Mouse (Mus musculus) heart, embryonic 14.5 days (tissue): ENCODE data around the gene Esam. TPM values are rescaled to one million over a fixed set of nuclear protein-coding genes. Genes with fewer than 3 reads are reported as not detected.

Experiments used
- ATAC-seq: fragments of 200-750 bp; cut with Nextera tagmentation; 2 replicates; pipeline ENCODE4 v1.8.0; 2017; ENCODE audit warnings: low read depth, moderate TSS enrichment; ENCODE audit not compliant: insufficient number of reproducible peaks, insufficient read depth, low FRiP score
- H3K27ac ChIP-seq, 2 experiments: fragments of 200-500 bp in 1 of 2; fragments of 300-500 bp in 1 of 2; sonication (generic) in 1 of 2; replicated peaks in 1 of 2; 2 replicates each; pipeline ENCODE4 v1.5.1; 2012 to 2014; ENCODE audit warnings: low read depth in 2 of 2, low read length in 2 of 2, control low read depth in 1 of 2, mild to moderate bottlenecking in 1 of 2, mixed read lengths in 1 of 2; ENCODE audit not compliant: control insufficient read depth in 1 of 2, insufficient read depth in 1 of 2
- H3K27me3 ChIP-seq: fragments of 300-500 bp; sonication (generic); 2 replicates; pipeline ENCODE4 v1.6.1; 2014; ENCODE audit warnings: mild to moderate bottlenecking, low read length, control low read depth; ENCODE audit not compliant: control insufficient read depth, insufficient read depth
- H3K36me3 ChIP-seq: fragments of 300-500 bp; sonication (generic); 2 replicates; pipeline ENCODE4 v1.6.1; 2014; ENCODE audit warnings: mild to moderate bottlenecking, control low read depth, low read length, mixed read lengths; ENCODE audit not compliant: control insufficient read depth, insufficient read depth
- H3K4me1 ChIP-seq, 2 experiments: fragments of 200-500 bp in 1 of 2; fragments of 300-500 bp in 1 of 2; sonication (generic) in 1 of 2; 2 replicates each; pipeline ENCODE4 v1.6.1; 2012 to 2014; ENCODE audit warnings: low read length in 2 of 2, control low read depth in 1 of 2, mixed read lengths in 1 of 2; ENCODE audit not compliant: control insufficient read depth in 2 of 2, insufficient read depth in 2 of 2
- H3K4me2 ChIP-seq: fragments of 300-500 bp; sonication (generic); 2 replicates; pipeline ENCODE4 v1.6.1; 2014; ENCODE audit warnings: mild to moderate bottlenecking, low read length
- H3K4me3 ChIP-seq, 2 experiments: fragments of 200-500 bp in 1 of 2; fragments of 300-500 bp in 1 of 2; sonication (generic) in 1 of 2; 2 replicates each; pipeline ENCODE4 v1.5.1; 2012 to 2014; ENCODE audit warnings: low read length in 2 of 2, mild to moderate bottlenecking in 2 of 2, control low read depth in 1 of 2, low read depth in 1 of 2, moderate library complexity in 1 of 2; ENCODE audit not compliant: control insufficient read depth in 1 of 2, insufficient read depth in 1 of 2
- H3K9ac ChIP-seq: fragments of 300-500 bp; sonication (generic); 2 replicates; pipeline ENCODE4 v1.6.1; 2014; ENCODE audit warnings: mild to moderate bottlenecking, low read length
- H3K9me3 ChIP-seq: fragments of 300-500 bp; sonication (generic); 2 replicates; pipeline ENCODE4 v1.6.1; 2016; ENCODE audit warnings: low read length, control low read depth; ENCODE audit not compliant: control insufficient read depth
- WGBS: fragments of 180-500 bp; shearing (Covaris S2); extraction: QIAGEN DNeasy Blood & Tissue Kit; methylation state at CpG from one replicate; pipeline ENCODE4 v1.1.7; 2014; 5-methylcytosine and 5-hydroxymethylcytosine counted together
- polyA plus RNA-seq: library from polyadenylated mRNA; unstranded; fragments of >200 nt; fragmentation: Nextera tagmentation; extraction: Ambion mirVana; gene quantifications from 2 replicates; pipeline ENCODE4 v1.2.1, GENCODE M21; 2014

Gene Esam
- polyA plus RNA-seq, 1 experiment from 2014 or later, result 78.2 TPM

GRCm38 (mm10) chr9:37543869-37544440 lies 16.1 kb downstream of the Esam start:
- peaks cover 7% of the 10 kb centered on the region in 2 experiments; a peak in 3 of 4 replicates for H3K4me1 ChIP-seq
- 32% methylated on average over 12 of the region's 12 CpGs for WGBS

GRCm38 (mm10) chr9:37544447-37545165 lies 16.7 kb downstream of the Esam start:
- Histone ChIP-seq H3K9ac (peak overlapping the region; percentile 60), H3K36me3 (peaks cover 7% of the 10 kb centered on the region; the same call in 1 of the 2 replicates), H3K4me1 (peaks cover 4 to 7% of the 10 kb centered on the region in 2 experiments; a peak in 3 of 4 replicates), H3K27ac (no peak overlapping the region), H3K9me3 (no peaks in the 10 kb centered on the region), H3K27me3 (peaks cover 24% of the 10 kb centered on the region), H3K4me2 (peak overlapping the region; percentile 93), H3K4me3 (peak overlapping the region; percentile 38 to 45)
- peak; percentile 8; the same call in 1 of the 2 replicates for ATAC-seq
- WGBS, result 2% methylated on average over 29 of the region's 29 CpGs

More at GRCm38 (mm10) chr9:37543869-37544440, 16.1 kb downstream of the Esam start:
- Histone ChIP-seq H3K36me3 (peaks cover 7% of the 10 kb centered on the region; the same call in 1 of the 2 replicates), H3K9me3 (no peaks in the 10 kb centered on the region), H3K27me3 (peaks cover 19% of the 10 kb centered on the region), H3K27ac (no peak overlapping the region), H3K9ac (peak overlapping the region; percentile 60; the same call in 1 of the 2 replicates), H3K4me2 (peak overlapping the region; percentile 93), H3K4me3 (peak overlapping the region; percentile 38 to 45)
- ATAC-seq, result no peak

GRCm38 (mm10) chr9:37545166-37545610 lies 17.3 kb downstream of the Esam start:
- Histone ChIP-seq H3K36me3 (peaks cover 3% of the 10 kb centered on the region; the same call in 1 of the 2 replicates), H3K9me3 (no peaks in the 10 kb centered on the region), H3K27me3 (peaks cover 25% of the 10 kb centered on the region), H3K4me3 (peak overlapping the region; percentile 38 to 45), H3K27ac (no peak overlapping the region), H3K4me1 (peaks cover 4 to 7% of the 10 kb centered on the region in 2 experiments; a peak in 3 of 4 replicates), H3K4me2 (peak overlapping the region; percentile 93), H3K9ac (peak overlapping the region; percentile 6; the same call in 1 of the 2 replicates)
- WGBS, result 15% methylated on average over 16 of the region's 17 CpGs
- ATAC-seq, result no peak; the same call in 1 of the 2 replicates

- H3K36me3 ChIP-seq, result no peaks in the 10 kb centered on the region
- peaks cover 33% of the 10 kb centered on the region for H3K27me3 ChIP-seq
- WGBS, result 14% methylated on average over 27 of the region's 27 CpGs
- H3K4me2 ChIP-seq, result peak overlapping the region; percentile 93
- peaks cover 4 to 7% of the 10 kb centered on the region in 2 experiments; a peak in 3 of 4 replicates for H3K4me1 ChIP-seq
- no peak overlapping the region for H3K4me3 ChIP-seq
- no peak overlapping the region for H3K9ac ChIP-seq
- no peaks in the 10 kb centered on the region for H3K9me3 ChIP-seq
- ATAC-seq, result no peak
- H3K27ac ChIP-seq, result no peak overlapping the region
Observed at GRCm38 (mm10) chr9:37545847-37546452, 18.1 kb downstream of the Esam start.

GRCm38 (mm10) chr9:37546889-37547288 lies 19.0 kb downstream of the Esam start:
- Histone ChIP-seq H3K9me3 (no peaks in the 10 kb centered on the region), H3K27me3 (peaks cover 42% of the 10 kb centered on the region), H3K4me3 (no peak overlapping the region), H3K9ac (no peak overlapping the region), H3K4me2 (no peak overlapping the region), H3K27ac (no peak overlapping the region), H3K36me3 (no peaks in the 10 kb centered on the region), H3K4me1 (peaks cover 5 to 12% of the 10 kb centered on the region in 2 experiments; a peak in 3 of 4 replicates)
- 72% methylated on average over 1 of the region's 1 CpGs for WGBS
- ATAC-seq, result no peak

GRCm38 (mm10) chr9:37550435-37550834 lies 22.6 kb downstream of the Esam start:
- H3K27ac ChIP-seq, result no peak overlapping the region
- no peak overlapping the region for H3K4me2 ChIP-seq
- H3K9me3 ChIP-seq, result no peaks in the 10 kb centered on the region
- H3K4me1 ChIP-seq, result peaks cover 10 to 22% of the 10 kb centered on the region in 2 experiments; a peak in 3 of 4 replicates
- H3K4me3 ChIP-seq, result no peak overlapping the region
- WGBS, result 70% methylated on average over 1 of the region's 1 CpGs
- no peak overlapping the region for H3K9ac ChIP-seq
- ATAC-seq, result no peak
- H3K27me3 ChIP-seq, result peaks cover 66% of the 10 kb centered on the region
- no peaks in the 10 kb centered on the region for H3K36me3 ChIP-seq

GRCm38 (mm10) chr9:37551751-37552531 lies 24.1 kb downstream of the Esam start:
- Histone ChIP-seq H3K4me2 (peak overlapping the region; percentile 88), H3K36me3 (no peaks in the 10 kb centered on the region), H3K27me3 (peaks cover 54% of the 10 kb centered on the region), H3K9me3 (no peaks in the 10 kb centered on the region), H3K27ac (no peak overlapping the region), H3K4me1 (peaks cover 10 to 18% of the 10 kb centered on the region in 2 experiments; a peak in 3 of 4 replicates), H3K9ac (peak overlapping the region; percentile 56), H3K4me3 (peak overlapping the region; percentile 43 to 52)
- 3% methylated on average over 23 of the region's 23 CpGs for WGBS
- ATAC-seq, result no peak
